Mouse (Mus musculus): ENCODE results near the gene Clec2i. TPM values are rescaled to one million over a fixed set of nuclear protein-coding genes. Genes with fewer than 3 reads are reported as not detected.

Gene Clec2i
- polyA plus RNA-seq, 1 experiment from 2014 or later, result not detected

GRCm38 (mm10) chr6:128844586-128845080, 42.8 kb upstream of the Clec2i start:
- no peak for ATAC-seq
- Histone ChIP-seq H3K4me1 (replicated peaks) (peaks cover 22% of the 10 kb centered on the region), H3K9ac (replicated peaks) (0 out of 2 replicates have a peak overlapping the region, but pooled peaks have one; percentile 76), H3K4me3 (replicated peaks) (peak overlapping the region; percentile 89), H3K36me3 (no peaks in the 10 kb centered on the region), H3K27me3 (no peaks in the 10 kb centered on the region), H3K4me2 (replicated peaks) (peak overlapping the region; percentile 76), H3K9me3 (no peaks in the 10 kb centered on the region), H3K27ac (no peak overlapping the region)
- WGBS, result 73% methylated on average over 5 of the region's 5 CpGs

- H3K4me2 ChIP-seq (replicated peaks), result no peak overlapping the region
- H3K27ac ChIP-seq, result no peak overlapping the region
- 27% methylated on average over 7 of the region's 7 CpGs for WGBS
- no peaks in the 10 kb centered on the region for H3K9me3 ChIP-seq
- no peaks in the 10 kb centered on the region for H3K36me3 ChIP-seq
- ATAC-seq, result no peak
- H3K9ac ChIP-seq (replicated peaks), result no peak overlapping the region
- H3K4me1 ChIP-seq (replicated peaks), result peaks cover 20% of the 10 kb centered on the region
- H3K4me3 ChIP-seq (replicated peaks), result no peak overlapping the region
- no peaks in the 10 kb centered on the region for H3K27me3 ChIP-seq
These were observed 41.9 kb upstream of the Clec2i start for GRCm38 (mm10) chr6:128845319-128845979.

GRCm38 (mm10) chr6:128845998-128846542, 41.3 kb upstream of the Clec2i start:
- H3K36me3 ChIP-seq, result no peaks in the 10 kb centered on the region
- H3K4me1 ChIP-seq (replicated peaks), result peaks cover 20% of the 10 kb centered on the region
- H3K4me3 ChIP-seq (replicated peaks), result no peak overlapping the region
- no peaks in the 10 kb centered on the region for H3K27me3 ChIP-seq
- H3K27ac ChIP-seq, result no peak overlapping the region
- WGBS, result 62% methylated on average over 8 of the region's 9 CpGs
- H3K4me2 ChIP-seq (replicated peaks), result no peak overlapping the region
- ATAC-seq, result no peak
- no peaks in the 10 kb centered on the region for H3K9me3 ChIP-seq
- H3K9ac ChIP-seq (replicated peaks), result no peak overlapping the region

DNA sequence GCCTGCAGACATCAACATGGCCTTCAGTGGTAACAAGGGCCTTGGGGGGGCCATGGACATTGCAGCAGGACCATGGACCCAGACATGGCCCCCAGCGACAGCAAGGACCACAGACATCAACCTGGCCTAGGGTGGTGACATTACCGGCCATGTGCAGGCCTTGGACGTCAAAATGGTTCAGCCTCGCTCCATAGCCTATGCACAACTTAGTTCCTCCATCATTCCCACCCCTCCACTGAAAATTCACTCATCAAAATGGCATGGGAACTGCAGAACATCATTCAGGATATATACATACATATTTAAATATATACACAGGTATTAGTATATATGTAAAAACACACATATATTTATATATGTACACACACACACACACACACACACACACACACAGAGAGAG, 40.0 kb upstream of the Clec2i start:
- WGBS, result 91% methylated on average over 4 of the region's 4 CpGs
- Histone ChIP-seq H3K4me3 (replicated peaks) (no peak overlapping the region), H3K36me3 (no peaks in the 10 kb centered on the region), H3K27ac (no peak overlapping the region), H3K4me1 (replicated peaks) (peaks cover 10% of the 10 kb centered on the region), H3K27me3 (no peaks in the 10 kb centered on the region), H3K4me2 (replicated peaks) (no peak overlapping the region), H3K9ac (replicated peaks) (no peak overlapping the region), H3K9me3 (no peaks in the 10 kb centered on the region)
- ATAC-seq, result no peak

DNA sequence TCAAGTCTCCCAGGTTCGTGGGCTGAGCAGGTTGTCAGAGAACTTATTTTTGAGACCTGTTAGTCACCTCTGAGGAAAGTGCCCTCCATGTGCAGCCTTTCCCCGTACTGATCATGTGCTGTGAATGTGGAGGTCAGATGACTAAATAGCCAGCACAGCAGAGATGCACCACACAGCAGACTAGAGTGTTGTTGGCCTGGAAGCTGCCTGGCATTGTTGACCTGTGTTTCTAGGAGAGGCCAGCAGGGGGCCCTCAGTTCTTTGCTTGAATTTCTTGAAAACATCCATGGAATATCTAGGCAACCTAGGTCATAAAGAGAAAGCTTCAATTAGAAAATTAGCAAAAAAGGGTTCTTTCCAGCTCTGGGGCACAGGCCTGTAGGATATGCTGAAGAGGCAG, 37.5 kb upstream of the Clec2i start:
- H3K27me3 ChIP-seq, result no peaks in the 10 kb centered on the region
- H3K4me1 ChIP-seq (replicated peaks), result peaks cover 8% of the 10 kb centered on the region; the same call in 1 of the 2 replicates

DNA sequence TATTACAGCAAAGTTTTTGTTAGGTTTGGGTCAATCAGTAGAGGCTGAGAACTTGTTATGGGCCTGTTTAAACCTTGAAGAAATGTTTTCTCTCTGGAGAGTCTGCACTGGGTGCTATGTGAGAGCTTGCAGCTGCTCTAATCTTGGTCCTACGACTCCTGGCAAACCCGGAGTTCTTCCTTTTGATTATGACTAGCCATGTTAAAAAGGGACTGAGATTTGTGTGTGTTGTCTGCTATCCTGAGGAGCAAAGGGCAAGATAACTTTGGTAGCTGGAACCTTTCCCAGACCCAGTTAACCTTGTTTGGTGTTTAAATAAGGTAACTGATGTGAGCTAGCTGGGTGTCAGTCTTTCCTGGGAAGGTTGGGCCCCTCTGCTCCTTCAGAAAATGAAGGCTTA, 36.7 kb upstream of the Clec2i start:
- H3K27ac ChIP-seq, result no peak overlapping the region
- no peaks in the 10 kb centered on the region for H3K36me3 ChIP-seq
- no peak overlapping the region for H3K9ac ChIP-seq (replicated peaks)
- no peaks in the 10 kb centered on the region for H3K9me3 ChIP-seq
- H3K4me3 ChIP-seq (replicated peaks), result no peak overlapping the region
- no peak for ATAC-seq
- H3K4me2 ChIP-seq (replicated peaks), result no peak overlapping the region
- H3K27me3 ChIP-seq, result no peaks in the 10 kb centered on the region
- H3K4me1 ChIP-seq (replicated peaks), result peaks cover 8% of the 10 kb centered on the region; the same call in 1 of the 2 replicates
- 77% methylated on average over 2 of the region's 2 CpGs for WGBS

More for the DNA sequence above, 37.5 kb upstream of the Clec2i start:
- Histone ChIP-seq H3K4me3 (replicated peaks) (no peak overlapping the region), H3K9me3 (no peaks in the 10 kb centered on the region), H3K36me3 (no peaks in the 10 kb centered on the region), H3K4me2 (replicated peaks) (no peak overlapping the region), H3K27ac (no peak overlapping the region), H3K9ac (replicated peaks) (no peak overlapping the region)
- no peak for ATAC-seq
- 64% methylated on average over 2 of the region's 2 CpGs for WGBS

GRCm38 (mm10) chr6:128851151-128851550, 36.2 kb upstream of the Clec2i start:
- H3K36me3 ChIP-seq, result no peaks in the 10 kb centered on the region
- H3K27me3 ChIP-seq, result no peaks in the 10 kb centered on the region
- no peak overlapping the region for H3K9ac ChIP-seq (replicated peaks)
- WGBS, result 87% methylated on average over 2 of the region's 2 CpGs
- H3K9me3 ChIP-seq, result no peaks in the 10 kb centered on the region
- H3K4me2 ChIP-seq (replicated peaks), result no peak overlapping the region
- peaks cover 8% of the 10 kb centered on the region; the same call in 1 of the 2 replicates for H3K4me1 ChIP-seq (replicated peaks)
- H3K27ac ChIP-seq, result no peak overlapping the region
- H3K4me3 ChIP-seq (replicated peaks), result no peak overlapping the region
- no peak for ATAC-seq

GRCm38 (mm10) chr6:128852766-128853165, 34.6 kb upstream of the Clec2i start:
- Histone ChIP-seq H3K27ac (no peak overlapping the region), H3K9me3 (no peaks in the 10 kb centered on the region), H3K4me3 (replicated peaks) (no peak overlapping the region), H3K36me3 (no peaks in the 10 kb centered on the region), H3K9ac (replicated peaks) (no peak overlapping the region), H3K4me1 (replicated peaks) (peaks cover 8% of the 10 kb centered on the region; the same call in 1 of the 2 replicates), H3K4me2 (replicated peaks) (no peak overlapping the region), H3K27me3 (no peaks in the 10 kb centered on the region)
- ATAC-seq, result no peak
- WGBS, result 96% methylated on average over 3 of the region's 3 CpGs

DNA sequence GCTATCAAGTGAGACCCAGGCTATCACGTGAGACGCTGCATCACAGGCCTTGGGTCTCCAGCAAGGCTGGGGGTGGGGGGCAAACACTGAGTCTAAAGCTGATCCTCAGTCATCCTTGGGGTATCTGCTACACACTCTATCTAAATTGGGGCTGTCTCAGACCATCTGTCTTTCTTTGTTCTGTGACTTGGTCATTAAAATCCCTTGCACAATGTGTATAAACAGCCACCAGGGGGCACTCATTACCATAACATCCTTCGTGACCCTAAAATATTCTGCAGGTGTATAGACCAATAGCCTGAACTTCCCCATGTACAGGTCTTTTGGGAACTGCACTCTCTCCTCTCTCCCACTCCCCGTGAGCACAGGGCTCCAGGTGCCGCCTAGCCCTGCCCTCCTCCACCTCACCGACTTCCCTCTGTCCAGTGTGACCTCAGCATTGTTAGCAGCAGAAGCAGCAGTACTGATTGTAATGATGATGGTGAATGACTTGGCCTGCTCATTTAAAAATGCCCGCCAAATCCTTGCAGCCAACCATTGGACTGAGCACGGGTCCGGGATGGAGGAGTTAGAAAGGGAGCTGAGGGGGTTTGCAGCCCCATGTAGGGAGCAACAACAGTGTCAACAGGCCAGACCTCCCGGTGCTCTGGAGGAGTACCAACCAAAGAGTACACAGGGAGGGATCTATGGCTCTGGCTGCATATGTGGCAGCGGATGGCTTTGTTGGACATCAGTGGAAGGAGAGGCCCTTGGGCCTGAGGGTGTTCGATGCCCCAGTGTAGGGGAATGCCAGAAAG, 33.2 kb upstream of the Clec2i start:
- WGBS, result 48% methylated on average over 12 of the region's 12 CpGs
- ATAC-seq, result peak; percentile 88

GRCm38 (mm10) chr6:128854895-128855294, 32.5 kb upstream of the Clec2i start:
- H3K4me3 ChIP-seq (replicated peaks), result no peak overlapping the region
- no peak overlapping the region for H3K27ac ChIP-seq
- H3K9me3 ChIP-seq, result no peaks in the 10 kb centered on the region
- H3K4me2 ChIP-seq (replicated peaks), result no peak overlapping the region
- WGBS, result 97% methylated on average over 3 of the region's 3 CpGs
- H3K27me3 ChIP-seq, result 0 out of 2 replicates have a peak, but pooled peaks cover 3% of the 10 kb centered on the region
- H3K9ac ChIP-seq (replicated peaks), result no peak overlapping the region
- ATAC-seq, result no peak
- no peaks in the 10 kb centered on the region for H3K36me3 ChIP-seq
- peaks cover 8% of the 10 kb centered on the region; the same call in 1 of the 2 replicates for H3K4me1 ChIP-seq (replicated peaks)

More for the DNA sequence above, 33.2 kb upstream of the Clec2i start:
- no peak overlapping the region for H3K27ac ChIP-seq
- H3K4me2 ChIP-seq (replicated peaks), result peak overlapping the region; percentile 19; the same call in 1 of the 2 replicates
- H3K9me3 ChIP-seq, result no peaks in the 10 kb centered on the region
- H3K4me1 ChIP-seq (replicated peaks), result peaks cover 8% of the 10 kb centered on the region; the same call in 1 of the 2 replicates
- H3K36me3 ChIP-seq, result no peaks in the 10 kb centered on the region
- no peak overlapping the region for H3K4me3 ChIP-seq (replicated peaks)
- no peak overlapping the region for H3K9ac ChIP-seq (replicated peaks)
- H3K27me3 ChIP-seq, result 0 out of 2 replicates have a peak, but pooled peaks cover 3% of the 10 kb centered on the region

- ATAC-seq, result no peak
- H3K36me3 ChIP-seq, result no peaks in the 10 kb centered on the region
- H3K4me2 ChIP-seq (replicated peaks), result no peak overlapping the region
- H3K27ac ChIP-seq, result no peak overlapping the region
- no peak overlapping the region for H3K4me3 ChIP-seq (replicated peaks)
- no peaks in the 10 kb centered on the region for H3K9me3 ChIP-seq
- H3K4me1 ChIP-seq (replicated peaks), result peaks cover 8% of the 10 kb centered on the region; the same call in 1 of the 2 replicates
- WGBS, result 88% methylated on average over 1 of the region's 1 CpGs
- H3K27me3 ChIP-seq, result 0 out of 2 replicates have a peak, but pooled peaks cover 3% of the 10 kb centered on the region
- H3K9ac ChIP-seq (replicated peaks), result no peak overlapping the region
These were observed 31.9 kb upstream of the Clec2i start for GRCm38 (mm10) chr6:128855477-128855876.

- H3K36me3 ChIP-seq, result no peaks in the 10 kb centered on the region
- H3K27ac ChIP-seq, result no peak overlapping the region
- no peak overlapping the region for H3K4me2 ChIP-seq (replicated peaks)
- peaks cover 8% of the 10 kb centered on the region; the same call in 1 of the 2 replicates for H3K4me1 ChIP-seq (replicated peaks)
- H3K9me3 ChIP-seq, result no peaks in the 10 kb centered on the region
- no peak overlapping the region for H3K9ac ChIP-seq (replicated peaks)
- H3K4me3 ChIP-seq (replicated peaks), result no peak overlapping the region
- 73% methylated on average over 5 of the region's 5 CpGs for WGBS
- H3K27me3 ChIP-seq, result 0 out of 2 replicates have a peak, but pooled peaks cover 3% of the 10 kb centered on the region
- ATAC-seq, result peak; percentile 51
These were observed 31.1 kb upstream of the Clec2i start for GRCm38 (mm10) chr6:128856250-128856649.
